Mouse (Mus musculus) lung, postnatal 36 days (tissue): ENCODE measurements around the gene Dnah2.

Source experiments
- DNase-seq: peaks from one replicate; pipeline ENCODE4 v3.0.0; 2022; ENCODE audit warnings: mixed read lengths

The Dnah2 gene

GRCm38 (mm10) chr11:69527098-69528030 lies 21.5 kb downstream of the Dnah2 start:
- no peak for DNase-seq

GRCm38 (mm10) chr11:69526631-69527030 lies 22.3 kb downstream of the Dnah2 start:
- DNase-seq: no peak

- no peak for DNase-seq
Observed at GRCm38 (mm10) chr11:69525661-69526060, 23.2 kb downstream of the Dnah2 start.

GRCm38 (mm10) chr11:69523651-69524050 lies 25.3 kb downstream of the Dnah2 start:
- DNase-seq: peak; percentile 60

- DNase-seq: no peak
Observed at GRCm38 (mm10) chr11:69521526-69522149, 27.3 kb downstream of the Dnah2 start.

GRCm38 (mm10) chr11:69519976-69520375 lies 28.9 kb downstream of the Dnah2 start:
- DNase-seq: no peak

GRCm38 (mm10) chr11:69516661-69517060 lies 32.2 kb downstream of the Dnah2 start:
- peak; percentile 19 for DNase-seq

GRCm38 (mm10) chr11:69516151-69516640 lies 32.7 kb downstream of the Dnah2 start:
- no peak for DNase-seq

- DNase-seq: peak; percentile 67
Observed at GRCm38 (mm10) chr11:69513840-69514239, 35.1 kb downstream of the Dnah2 start.

- no peak for DNase-seq
Observed at GRCm38 (mm10) chr11:69510796-69511496, 38.0 kb downstream of the Dnah2 start.

- DNase-seq: peak; percentile 51
Observed at GRCm38 (mm10) chr11:69503863-69504280, 45.0 kb downstream of the Dnah2 start.

- no peak for DNase-seq
Observed at GRCm38 (mm10) chr11:69501555-69501954, 47.4 kb downstream of the Dnah2 start.

- DNase-seq: no peak
Observed at GRCm38 (mm10) chr11:69499140-69499539, 49.8 kb downstream of the Dnah2 start.

GRCm38 (mm10) chr11:69491711-69492110 lies 57.2 kb downstream of the Dnah2 start:
- DNase-seq: no peak

- no peak for DNase-seq
Observed at GRCm38 (mm10) chr11:69490898-69491297, 58.0 kb downstream of the Dnah2 start.

- DNase-seq: no peak
Observed at GRCm38 (mm10) chr11:69487474-69487873, 61.4 kb downstream of the Dnah2 start.

GRCm38 (mm10) chr11:69477645-69478044 lies 71.3 kb downstream of the Dnah2 start:
- DNase-seq: no peak

- peak; percentile 83 for DNase-seq
Observed at GRCm38 (mm10) chr11:69476802-69477201, 72.1 kb downstream of the Dnah2 start.

- DNase-seq: no peak
Observed at GRCm38 (mm10) chr11:69474737-69475136, 74.2 kb downstream of the Dnah2 start.

- peak; percentile 25 for DNase-seq
Observed at GRCm38 (mm10) chr11:69472687-69473086, 76.2 kb downstream of the Dnah2 start.

GRCm38 (mm10) chr11:69471491-69471890 lies 77.4 kb downstream of the Dnah2 start:
- no peak for DNase-seq

GRCm38 (mm10) chr11:69469301-69469700 lies 79.6 kb downstream of the Dnah2 start:
- no peak for DNase-seq

GRCm38 (mm10) chr11:69463996-69464395 lies 84.9 kb downstream of the Dnah2 start:
- no peak for DNase-seq
